In the genomic region with DNA sequence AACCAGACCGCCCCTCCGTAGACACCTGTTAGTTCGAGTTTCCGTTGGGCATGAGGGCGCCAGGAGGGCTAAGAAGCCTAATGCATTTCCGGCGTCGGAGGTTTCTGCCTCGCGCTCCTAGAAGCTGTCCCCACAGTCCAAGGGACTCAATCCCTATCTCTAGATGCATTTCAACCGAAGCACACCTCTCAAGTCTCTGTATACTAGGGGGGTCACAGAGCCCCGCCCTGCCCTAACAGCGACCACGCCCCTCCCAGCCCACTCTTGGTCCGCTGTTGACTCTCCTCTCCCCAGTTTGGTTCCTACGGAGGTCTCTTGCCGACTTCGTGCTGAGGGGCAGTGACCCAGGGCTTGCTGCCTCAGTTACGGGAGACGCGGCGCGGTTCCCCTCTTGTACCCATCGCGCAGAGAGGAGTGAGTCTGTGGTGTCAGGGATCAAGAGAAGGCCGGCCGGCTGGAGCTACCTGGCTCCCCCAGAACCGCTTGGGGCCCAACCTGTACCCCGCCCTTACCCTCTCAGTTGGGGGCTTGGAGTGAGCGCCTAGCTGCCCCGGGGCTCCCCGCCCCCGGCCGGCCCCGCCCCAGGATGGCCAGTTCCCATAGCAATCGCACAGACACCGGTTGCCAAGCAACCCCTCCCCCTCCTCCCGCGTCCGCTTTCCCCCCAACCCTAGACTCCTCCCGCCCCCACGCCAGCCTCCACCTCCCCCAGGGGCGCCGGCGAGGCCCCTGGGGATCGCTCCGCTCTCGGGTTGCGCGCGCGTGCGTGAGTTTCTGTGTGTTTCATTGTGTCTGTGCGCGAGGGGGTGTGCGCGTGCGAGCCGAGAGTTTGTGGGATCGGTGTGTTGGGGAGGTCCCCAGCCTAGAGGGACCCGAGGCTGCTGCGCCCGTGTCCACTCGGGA, we compare ENCODE assay signal across 9 mouse cellular contexts. TPM values are rescaled to one million over a fixed set of nuclear protein-coding genes. Genes with fewer than 3 reads are reported as not detected.
A peak's percentile ranks its signal among the peaks of the same experiment; 100 is the strongest.
DNase-seq lines count a peak whose midpoint lies in the region; ATAC-seq and TF ChIP-seq lines count a peak whose summit lies in the region.
"Had no signal": no experiment of that assay in that cellular context is flagged by ENCODE, and none has a peak within 500 bp of the region (broad histone marks: within the 10 kb centered on the region; RNA-seq: fewer than 3 reads in every experiment).

No protein-coding gene starts in this region.

- no peaks in the 10 kb centered on the region for H3K36me3 ChIP-seq in heart, embryonic 10.5 days
- H3K36me3 ChIP-seq in E14TG2a.4 (ENCODE audit: insufficient read depth, low read length) = no peaks in the 10 kb centered on the region
- H3K36me3 ChIP-seq in embryonic facial prominence, embryonic 12.5 days = no peaks in the 10 kb centered on the region
- no peaks in the 10 kb centered on the region for H3K36me3 ChIP-seq in limb, embryonic 11.5 days (ENCODE audit: control insufficient read depth, insufficient read depth, low read length)

- no peak for DNase-seq in heart, embryonic 10.5 days (ENCODE audit: low spot score)
- DNase-seq in heart, postnatal 4 days = no peak
- peak; percentile 55 for DNase-seq in limb, embryonic 11.5 days (ENCODE audit: low spot score)

- peaks cover 99% of the 10 kb centered on the region for H3K27me3 ChIP-seq in heart, embryonic 10.5 days (ENCODE audit: insufficient read depth, poor library complexity, severe bottlenecking)
- peaks cover 88% of the 10 kb centered on the region for H3K27me3 ChIP-seq in E14TG2a.4 (ENCODE audit: insufficient read depth, low read length)
- peaks cover 54% of the 10 kb centered on the region for H3K27me3 ChIP-seq in embryonic facial prominence, embryonic 12.5 days
- peaks cover 47% of the 10 kb centered on the region for H3K27me3 ChIP-seq in limb, embryonic 11.5 days (ENCODE audit: control insufficient read depth, insufficient read depth, low read length)

- TF ChIP-seq POLR2A in olfactory bulb, adult 2 months (IDR thresholded peaks at IDR 0.05; ENCODE audit: insufficient read depth, low read depth, low read length) = no peak

- H3K4me3 ChIP-seq in heart, embryonic 10.5 days = peak overlapping the region; percentile 63
- peak overlapping the region; percentile 85 for H3K4me3 ChIP-seq in E14TG2a.4 (replicated peaks; ENCODE audit: low read length)
- peak overlapping the region; percentile 65 for H3K4me3 ChIP-seq in embryonic facial prominence, embryonic 12.5 days
- H3K4me3 ChIP-seq in limb, embryonic 11.5 days (ENCODE audit: low read depth, low read length) = peak overlapping the region; percentile 63
- peak overlapping the region; percentile 95 for H3K4me3 ChIP-seq in olfactory bulb, adult 2 months (ENCODE audit: insufficient read depth, low read depth, low read length)

- TF ChIP-seq CTCF in E14TG2a.4 (conservative IDR thresholded peaks at IDR 0.05; ENCODE audit: low read length) = no peak
- TF ChIP-seq CTCF in olfactory bulb, adult 2 months (IDR thresholded peaks at IDR 0.05; ENCODE audit: insufficient read depth, low read depth, low read length) = no peak

- ATAC-seq in embryonic facial prominence, embryonic 12.5 days (ENCODE audit: insufficient number of reproducible peaks, insufficient read depth, low FRiP score, low TSS enrichment) = peak; percentile 45; the same call in 1 of the 2 replicates
- ATAC-seq in limb, embryonic 11.5 days (ENCODE audit: insufficient number of reproducible peaks, low FRiP score, low TSS enrichment, low read depth) = peak; percentile 40
- ATAC-seq in activated CD4-positive, CD25-positive, alpha-beta regulatory T cell, adult 4 months = no peak
- ATAC-seq in cerebellum, adult (ENCODE audit: insufficient number of reproducible peaks, low FRiP score, low TSS enrichment) = no peak

- H3K4me1 ChIP-seq in heart, embryonic 10.5 days = peaks cover 23% of the 10 kb centered on the region
- peaks cover 27% of the 10 kb centered on the region for H3K4me1 ChIP-seq in E14TG2a.4 (replicated peaks; ENCODE audit: low read depth, low read length)
- peaks cover 29% of the 10 kb centered on the region for H3K4me1 ChIP-seq in embryonic facial prominence, embryonic 12.5 days
- peaks cover 7% of the 10 kb centered on the region; the same call in 1 of the 2 replicates for H3K4me1 ChIP-seq in limb, embryonic 11.5 days (ENCODE audit: control insufficient read depth, insufficient read depth, low read length)
- H3K4me1 ChIP-seq in olfactory bulb, adult 2 months (ENCODE audit: control insufficient read depth, insufficient read depth, low read length) = peaks cover 23% of the 10 kb centered on the region

- peak overlapping the region; percentile 61 for H3K9ac ChIP-seq in embryonic facial prominence, embryonic 12.5 days
- peak overlapping the region; percentile 60 for H3K9ac ChIP-seq in limb, embryonic 11.5 days (ENCODE audit: low read length)

- H3K9me3 ChIP-seq in heart, embryonic 10.5 days = no peaks in the 10 kb centered on the region
- peaks cover 1% of the 10 kb centered on the region; the same call in 1 of the 2 replicates for H3K9me3 ChIP-seq in E14TG2a.4 (ENCODE audit: low read length)
- H3K9me3 ChIP-seq in embryonic facial prominence, embryonic 12.5 days = no peaks in the 10 kb centered on the region
- no peaks in the 10 kb centered on the region for H3K9me3 ChIP-seq in limb, embryonic 11.5 days (ENCODE audit: control insufficient read depth, low read length)

- WGBS in heart, embryonic 10.5 days = under 1% methylated on average over 64 of the region's 64 CpGs
- WGBS in embryonic facial prominence, embryonic 12.5 days = under 1% methylated on average over 61 of the region's 64 CpGs
- WGBS in limb, embryonic 11.5 days = under 1% methylated on average over 59 of the region's 64 CpGs
- 3% methylated on average over 64 of the region's 64 CpGs for WGBS in olfactory bulb, adult 2 months

- H3K4me2 ChIP-seq in embryonic facial prominence, embryonic 12.5 days (replicated peaks) = peak overlapping the region; percentile 95
- H3K4me2 ChIP-seq in limb, embryonic 11.5 days (ENCODE audit: low read depth, severe bottlenecking) = peak overlapping the region; percentile 87

- H3K27ac ChIP-seq in heart, embryonic 10.5 days = peak overlapping the region; percentile 8; the same call in 1 of the 2 replicates
- peak overlapping the region; percentile 42 for H3K27ac ChIP-seq in embryonic facial prominence, embryonic 12.5 days
- no peak overlapping the region for H3K27ac ChIP-seq in limb, embryonic 11.5 days (replicated peaks; ENCODE audit: low read depth, low read length)
- H3K27ac ChIP-seq in olfactory bulb, adult 2 months (ENCODE audit: insufficient read depth, low read depth, low read length) = no peak overlapping the region

RNA-seq across cellular contexts. Expression of gene Cacng4, which starts 0.9 kb away (rescaled TPM):
- 0.14 and 0.80 TPM in 2 replicates for polyA plus RNA-seq in heart, embryonic 10.5 days (2016; fragmentation: Nextera tagmentation; extraction: Ambion mirVana)
- under 1 TPM; 0.41 to 0.64 TPM for total RNA-seq in heart, postnatal 4 days (2021)
- 7.1 and 8.3 TPM in 2 replicates for polyA plus RNA-seq in embryonic facial prominence, embryonic 12.5 days (2016; fragmentation: Nextera tagmentation; extraction: Ambion mirVana)
- polyA plus RNA-seq in limb, embryonic 11.5 days (2014; fragmentation: Nextera tagmentation; extraction: Ambion mirVana) = 2.7 and 4.0 TPM in 2 replicates
- polyA plus RNA-seq in olfactory bulb, adult 2 months (2012; ENCODE audit: insufficient read depth, insufficient read length, low replicate concordance, missing spikeins) = not detected in 2 replicates
- not detected for polyA plus RNA-seq in activated CD4-positive, CD25-positive, alpha-beta regulatory T cell, adult 4 months (2017; shearing (Covaris generic))
- total RNA-seq: MEL had no signal

Comparison
In these comparisons a context has a peak if more than half of its experiments do, and no peak if none do; other contexts are left out.
1. H3K27ac ChIP-seq: peak in heart, embryonic 10.5 days (single experiment) and embryonic facial prominence, embryonic 12.5 days (single experiment); none in limb, embryonic 11.5 days (single experiment) and olfactory bulb, adult 2 months (single experiment).
2. ATAC-seq: peak in embryonic facial prominence, embryonic 12.5 days (single experiment) and limb, embryonic 11.5 days (single experiment); none in activated CD4-positive, CD25-positive, alpha-beta regulatory T cell, adult 4 months (single experiment) and cerebellum, adult (single experiment).
3. Peak in every context shown above with its lines, with median percentiles within 50 percentile points of each other: H3K4me3 ChIP-seq.